Mouse (Mus musculus): ENCODE results near the gene Tiam1.

GRCm38 (mm10) chr16:89825875-89826274, 317.7 kb downstream of the Tiam1 start:
- TF ChIP-seq CTCF (IDR thresholded peaks at IDR 0.05; ENCODE audit: insufficient read depth, low read depth, low read length) (no peak), POLR2A (IDR thresholded peaks at IDR 0.05; ENCODE audit: insufficient read depth, low read depth, low read length) (no peak)
